Mouse (Mus musculus): ENCODE measurements around the gene Zfp109. TPM values are rescaled to one million over a fixed set of nuclear protein-coding genes. Genes with fewer than 3 reads are reported as not detected.
"Not testable (repeated sequence)": the region's sequence is repeated elsewhere in the genome, so short reads cannot be mapped to it uniquely, and the experiment has no call there.

Zfp109 gene
- 1 to 10 TPM; 1.4 to 2.3 (median 1.8) TPM for polyA plus RNA-seq (2017; shearing (Covaris generic))

DNA sequence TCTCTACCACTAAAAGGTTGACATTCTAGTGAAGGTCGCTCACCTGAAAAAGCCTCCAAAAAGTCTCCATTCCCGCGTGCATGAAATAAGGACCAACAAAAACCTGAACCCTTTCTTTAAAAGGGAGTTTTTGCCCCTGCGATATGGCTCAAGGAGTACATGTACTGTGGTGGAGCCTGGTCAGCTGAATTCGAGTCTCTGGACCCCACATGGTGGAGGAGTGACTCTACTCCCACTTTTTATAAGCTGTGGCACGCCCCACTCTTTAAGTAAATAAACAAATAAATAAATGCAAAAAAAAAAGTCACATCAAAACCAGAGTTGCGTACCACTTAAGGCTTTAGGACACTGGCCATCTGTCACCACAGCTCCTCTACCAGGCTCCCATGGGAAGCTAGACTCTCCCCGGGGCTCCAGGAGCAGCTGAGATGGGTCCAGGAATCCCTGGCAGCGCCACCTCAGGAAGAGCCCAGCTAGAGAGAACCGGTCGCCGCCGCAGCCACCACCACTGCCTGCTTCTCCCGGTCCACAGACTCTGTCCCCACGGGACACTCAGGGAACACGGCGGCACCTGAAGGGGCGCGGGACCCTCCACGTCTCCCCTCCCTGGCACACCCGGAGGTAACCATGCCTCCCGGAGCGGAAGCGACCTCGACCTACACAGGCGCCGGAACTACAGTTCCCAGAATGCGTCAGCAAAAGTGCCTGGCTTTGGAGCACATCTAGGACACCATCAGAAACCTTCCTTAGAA, at the start of gene Zfp109:
Gene Zfp109, minus strand, starts transcription at position 521 of the 752 bp plus-strand sequence.
- peak; percentile 87 for ATAC-seq

DNA sequence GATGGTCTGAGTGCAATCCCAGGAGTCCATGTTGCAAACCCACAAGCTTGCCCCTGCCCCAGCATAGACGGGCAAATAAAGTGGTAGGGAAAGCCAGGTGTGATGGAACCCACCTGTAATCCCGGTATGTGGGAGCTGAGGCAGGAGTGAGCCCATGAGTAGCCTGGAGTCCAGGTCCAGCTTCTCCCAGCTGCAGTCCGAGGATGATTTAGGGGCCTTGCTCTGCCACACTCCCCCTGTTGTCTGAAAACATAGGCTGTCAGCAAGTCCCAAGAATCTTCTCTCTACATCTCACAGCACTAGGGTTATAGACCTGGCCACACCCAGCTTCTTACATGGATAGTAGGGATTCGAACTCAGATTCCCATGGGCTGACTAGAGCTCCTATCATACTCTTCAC, 49.6 kb upstream of the Zfp109 start:
- ATAC-seq: no peak

DNA sequence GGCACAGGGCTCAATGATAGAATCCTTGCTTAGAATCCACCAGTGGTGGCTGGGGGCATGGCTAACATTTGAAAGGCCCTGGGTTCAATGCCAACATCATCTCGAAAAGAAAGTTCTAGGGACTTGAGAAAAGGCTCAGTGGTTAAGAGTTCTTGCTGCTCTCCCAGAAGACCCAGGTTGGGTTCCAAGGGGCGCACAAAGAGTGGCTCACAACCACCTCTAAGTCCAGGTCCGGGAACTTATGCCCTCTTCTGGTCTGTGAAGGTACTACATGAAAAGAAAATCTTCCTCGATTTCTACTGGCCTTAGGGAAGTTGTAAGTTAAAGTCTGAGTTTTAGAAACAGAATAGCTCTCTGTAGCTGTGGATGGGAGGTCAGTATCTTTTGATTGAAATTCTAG, 48.7 kb upstream of the Zfp109 start:
- no peak for ATAC-seq

DNA sequence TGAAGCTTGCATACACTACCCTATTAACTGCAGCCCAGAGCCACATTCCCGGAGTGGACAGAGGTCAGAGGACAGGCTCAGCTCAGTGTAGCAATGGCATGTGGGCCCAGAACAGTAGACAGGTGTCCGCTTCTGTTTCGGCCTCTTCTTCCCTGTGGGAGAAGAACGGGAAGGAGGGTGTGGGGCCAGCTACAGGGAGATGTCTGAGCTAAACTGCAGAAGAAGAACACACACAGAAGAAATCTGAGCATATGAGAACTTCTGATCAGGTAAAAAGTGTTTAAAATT, 43.4 kb upstream of the Zfp109 start:
- ATAC-seq: no peak

DNA sequence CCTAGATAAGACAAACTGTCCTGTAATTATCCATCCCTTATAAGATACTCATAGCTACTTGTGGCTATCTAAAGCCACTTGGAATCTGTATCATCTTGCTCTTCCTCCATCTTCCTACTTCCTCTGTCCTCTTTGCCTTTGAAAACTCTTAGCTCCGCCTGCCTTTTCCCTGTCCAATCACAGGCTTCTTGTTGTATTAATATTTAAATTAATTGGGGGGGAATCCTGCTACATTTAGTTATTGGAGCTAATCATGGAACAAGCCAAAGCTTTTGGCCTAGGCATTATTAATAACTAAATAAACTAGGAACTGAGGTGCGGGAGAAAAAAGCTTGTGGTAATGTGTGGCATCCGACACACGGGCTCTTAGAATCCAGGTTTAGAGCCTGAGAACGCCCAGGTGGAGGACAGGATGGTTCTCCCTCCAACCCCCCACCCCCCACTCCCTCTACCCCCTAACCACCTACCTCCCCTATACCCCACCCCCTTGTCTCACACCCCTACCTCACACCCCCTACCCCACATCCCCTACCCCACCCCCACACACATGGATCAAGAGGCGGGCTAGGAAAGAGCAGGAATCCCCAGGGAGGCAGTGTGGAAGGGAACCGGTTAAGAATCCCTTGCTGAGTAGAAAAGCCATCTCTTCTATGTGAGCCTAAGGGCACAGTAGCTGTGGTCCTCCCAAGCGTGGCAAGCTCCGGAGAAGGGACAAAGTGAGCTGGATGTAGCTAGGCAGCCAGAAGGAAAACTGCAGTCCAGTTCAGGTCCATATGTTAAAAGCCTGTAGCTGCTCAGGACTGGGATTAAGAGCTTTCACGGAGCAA, 42.9 kb upstream of the Zfp109 start:
- no peak for ATAC-seq

DNA sequence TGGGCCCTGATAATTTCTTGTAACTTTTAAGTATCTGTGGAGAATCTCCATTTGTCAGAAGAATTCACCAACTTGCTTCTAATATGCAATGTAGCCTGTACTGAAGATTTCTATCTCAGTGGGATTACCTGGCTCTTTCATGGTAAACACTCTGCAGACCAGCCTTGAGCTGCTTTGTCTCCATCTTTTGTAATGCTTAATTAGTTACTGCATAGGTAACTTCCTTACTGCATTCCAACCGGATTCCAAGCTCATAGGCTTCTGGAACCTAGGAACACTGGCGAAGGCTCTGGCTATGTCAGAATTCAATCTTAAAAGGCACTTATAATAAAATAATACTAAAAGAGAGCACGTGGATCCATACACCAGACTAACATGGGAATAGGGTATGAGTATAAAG, 41.4 kb upstream of the Zfp109 start:
- not testable (repeated sequence) for ATAC-seq

DNA sequence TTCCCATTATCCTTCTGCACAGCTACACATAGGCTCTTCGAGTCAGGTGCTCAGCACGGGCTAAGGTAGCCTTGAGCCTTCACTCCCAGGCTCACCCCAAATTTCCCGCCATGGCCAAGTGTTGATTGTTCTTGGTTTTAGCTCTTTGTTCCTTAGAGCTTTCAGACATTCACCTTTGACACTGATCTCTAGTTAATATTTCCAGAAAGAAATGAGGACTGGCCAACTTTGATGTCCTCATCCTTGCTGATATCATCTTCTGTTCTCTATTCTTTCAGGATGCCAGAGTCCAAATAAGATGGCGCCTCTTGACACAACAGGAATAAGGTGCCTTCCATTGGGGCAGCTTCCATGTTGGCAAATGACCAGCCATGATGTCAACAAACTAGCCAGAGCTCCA, 37.1 kb upstream of the Zfp109 start:
- no peak for ATAC-seq

DNA sequence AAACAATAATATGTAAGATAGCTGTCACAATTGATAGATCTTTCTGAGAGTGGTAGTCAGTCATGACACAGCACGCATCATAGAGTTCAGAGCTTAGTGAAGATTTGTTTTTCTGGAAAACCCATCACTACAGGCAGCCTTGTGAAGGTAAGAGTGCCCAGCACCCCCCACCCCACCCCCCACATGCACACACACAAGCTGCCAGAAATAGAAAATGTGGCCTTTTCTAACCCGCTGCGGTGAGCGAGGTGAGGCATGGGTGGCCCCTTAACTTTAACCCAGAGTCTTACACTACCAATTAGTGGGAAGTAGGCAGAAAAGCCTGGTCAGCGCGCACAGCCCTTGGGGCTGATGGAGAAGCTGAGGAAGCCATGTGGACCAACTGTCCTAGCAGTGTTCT, 33.8 kb upstream of the Zfp109 start:
- ATAC-seq: no peak

DNA sequence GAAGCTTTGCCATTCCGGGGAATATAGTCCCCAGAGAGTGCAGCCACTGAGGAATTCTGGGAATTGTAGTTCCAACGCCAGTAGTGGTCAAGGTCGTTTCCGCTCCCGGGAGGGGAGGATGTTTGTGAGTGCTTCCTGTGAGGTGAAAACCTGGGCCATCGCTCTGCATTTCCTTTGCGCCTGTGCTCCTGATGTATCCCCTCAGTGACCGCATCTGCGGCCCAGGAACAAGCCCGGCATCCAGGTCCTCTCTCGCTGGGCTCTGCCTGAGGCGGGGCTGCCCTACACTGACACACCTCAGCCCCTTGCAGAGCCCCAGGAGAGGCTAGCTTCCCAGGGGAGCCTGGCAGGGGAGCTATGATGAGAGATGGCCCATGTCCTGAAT, 32.9 kb upstream of the Zfp109 start, which contains the start of gene Zfp93:
Gene Zfp93, plus strand, starts transcription at position 133 of the 385 bp plus-strand sequence.
- peak; percentile 95 for ATAC-seq

DNA sequence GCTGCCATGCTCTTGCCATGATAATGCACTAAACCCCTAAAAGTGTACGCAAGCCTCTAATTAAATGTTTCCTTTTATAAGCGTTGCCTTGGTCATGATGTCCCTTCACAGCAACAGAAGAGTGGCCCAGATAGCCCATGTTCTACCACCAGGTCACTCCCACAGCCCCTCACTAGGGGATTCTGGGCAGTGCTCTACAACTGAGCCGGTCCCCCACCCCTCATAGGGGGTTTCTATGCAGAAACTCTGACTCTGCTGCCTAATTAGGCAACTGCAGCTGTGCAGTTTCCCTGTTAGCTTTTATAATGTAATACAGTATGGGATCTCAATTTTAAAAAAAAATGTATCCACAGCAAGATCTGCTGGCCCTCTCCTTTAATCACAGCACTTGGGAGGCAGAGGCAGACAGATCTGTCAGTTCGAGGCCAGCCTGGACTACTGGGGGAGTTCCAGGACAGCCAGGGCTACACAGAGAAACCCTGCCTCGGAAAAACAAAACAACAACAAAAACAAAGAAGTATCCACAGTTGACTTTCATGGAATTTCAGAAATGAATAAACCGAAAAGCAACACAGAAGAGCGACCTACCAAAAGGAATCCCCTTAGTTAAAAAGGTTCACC, 32.4 kb upstream of the Zfp109 start:
- no peak for ATAC-seq

DNA sequence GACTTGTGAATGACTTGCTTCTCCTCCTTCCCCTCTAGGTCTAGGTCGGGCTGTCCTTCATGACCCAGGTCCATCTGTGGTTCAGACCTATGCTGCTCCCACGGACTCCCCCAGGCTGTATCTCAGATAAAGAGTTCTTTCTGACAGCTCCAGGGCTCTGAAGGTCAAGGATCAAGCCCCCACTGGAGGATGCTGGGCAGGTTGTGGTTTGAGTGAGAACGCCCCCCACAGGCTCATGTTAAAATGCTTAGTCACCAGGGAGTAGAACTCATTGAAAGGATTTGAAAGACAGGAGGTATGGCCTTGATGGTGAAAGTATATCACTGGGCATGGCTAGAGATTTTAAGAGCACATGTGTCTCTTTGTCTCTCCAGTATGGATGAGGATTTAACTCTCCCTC, 31.9 kb upstream of the Zfp109 start:
- no peak for ATAC-seq

DNA sequence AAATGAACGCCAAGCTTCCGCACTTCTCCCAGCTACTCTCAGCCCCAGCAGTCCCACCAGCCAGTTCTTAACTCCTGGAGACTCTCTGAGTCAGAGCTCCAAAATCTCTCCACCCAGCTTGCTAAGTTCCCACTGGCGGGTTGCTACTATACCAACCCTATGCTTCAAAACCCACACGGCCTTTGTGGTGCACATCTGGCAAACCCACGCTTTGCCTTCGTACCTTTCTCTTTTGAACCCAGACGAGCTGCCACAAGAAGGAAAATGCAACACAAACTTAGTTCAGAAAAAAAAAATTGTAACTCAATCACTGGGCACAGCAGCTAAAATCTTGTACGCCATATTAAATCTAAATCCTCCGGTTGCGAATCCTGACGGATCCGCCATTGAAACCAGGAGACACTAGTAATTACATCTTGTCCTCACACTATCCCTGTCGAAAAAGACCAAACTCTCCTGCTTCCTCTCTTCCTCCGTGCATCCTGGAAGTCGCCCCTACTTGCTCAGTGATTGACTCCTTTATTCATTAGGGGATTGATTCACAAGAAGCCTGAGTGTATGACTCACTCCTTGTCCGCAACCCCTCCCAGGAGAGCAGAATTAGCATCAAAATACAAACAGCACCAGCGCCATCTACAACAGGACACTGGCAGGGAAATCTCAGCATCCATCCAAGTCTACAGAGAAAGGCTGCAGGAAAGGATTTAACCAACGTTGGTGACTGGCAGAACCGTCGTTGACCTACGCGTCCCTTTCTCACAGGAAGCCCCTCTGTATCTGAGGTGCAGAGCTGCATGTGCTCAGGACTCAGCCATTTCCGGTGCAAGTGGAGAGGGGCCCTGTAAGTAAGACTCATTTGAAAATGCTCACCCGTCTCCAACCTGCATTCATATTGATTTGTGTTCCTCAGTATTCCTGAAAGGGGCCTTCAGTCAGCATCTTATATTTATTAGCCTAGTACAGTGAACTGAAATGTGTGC, 31.1 kb upstream of the Zfp109 start:
- ATAC-seq: no peak

DNA sequence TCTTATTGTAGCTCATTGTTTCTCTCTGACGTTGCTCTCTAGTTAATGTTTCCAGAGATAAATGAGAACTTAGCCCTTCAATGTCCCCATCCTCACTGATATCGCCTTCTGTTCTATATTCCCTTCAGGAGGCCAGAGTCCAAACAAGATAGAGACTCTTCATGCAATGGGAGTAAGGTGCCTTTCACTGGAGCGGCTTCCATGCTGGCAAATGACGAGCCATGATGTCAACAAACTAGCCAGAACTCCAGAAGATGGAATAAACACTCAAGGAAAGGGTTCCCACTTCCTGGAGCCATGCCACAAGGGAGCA, 22.6 kb upstream of the Zfp109 start:
- ATAC-seq: no peak

DNA sequence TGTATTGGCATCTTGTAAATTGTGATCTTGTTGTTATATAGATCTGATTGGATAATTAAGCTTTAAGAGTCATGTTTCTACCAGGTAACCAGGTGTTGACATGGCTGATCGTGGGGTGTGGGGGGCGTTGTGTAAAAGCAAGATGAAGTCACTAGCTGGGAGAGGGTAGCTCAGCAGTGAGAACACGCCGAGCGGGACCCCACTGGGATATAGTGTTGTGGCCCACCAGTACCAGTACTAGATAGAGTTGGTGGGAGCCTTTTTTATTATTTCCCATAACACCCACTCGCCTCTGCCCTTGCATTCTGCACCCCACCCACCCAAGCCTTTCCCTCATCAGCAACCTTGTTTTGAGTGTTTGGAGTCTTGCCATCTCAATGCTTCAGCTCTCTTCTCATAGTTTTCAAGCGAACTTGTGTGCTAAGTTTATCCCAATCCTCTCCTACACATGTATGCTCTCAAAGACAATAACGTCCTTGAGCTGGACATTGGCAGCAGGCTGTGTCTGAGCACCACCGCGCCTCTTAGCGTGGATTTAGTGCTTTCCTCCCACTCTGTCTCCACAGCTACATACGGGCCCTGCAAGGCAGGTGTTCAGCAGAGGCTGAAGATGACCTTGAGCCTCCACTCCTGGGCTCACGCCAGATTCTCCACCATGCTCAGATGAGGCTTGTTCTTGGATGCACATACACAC, 22.1 kb upstream of the Zfp109 start:
- ATAC-seq: no peak

DNA sequence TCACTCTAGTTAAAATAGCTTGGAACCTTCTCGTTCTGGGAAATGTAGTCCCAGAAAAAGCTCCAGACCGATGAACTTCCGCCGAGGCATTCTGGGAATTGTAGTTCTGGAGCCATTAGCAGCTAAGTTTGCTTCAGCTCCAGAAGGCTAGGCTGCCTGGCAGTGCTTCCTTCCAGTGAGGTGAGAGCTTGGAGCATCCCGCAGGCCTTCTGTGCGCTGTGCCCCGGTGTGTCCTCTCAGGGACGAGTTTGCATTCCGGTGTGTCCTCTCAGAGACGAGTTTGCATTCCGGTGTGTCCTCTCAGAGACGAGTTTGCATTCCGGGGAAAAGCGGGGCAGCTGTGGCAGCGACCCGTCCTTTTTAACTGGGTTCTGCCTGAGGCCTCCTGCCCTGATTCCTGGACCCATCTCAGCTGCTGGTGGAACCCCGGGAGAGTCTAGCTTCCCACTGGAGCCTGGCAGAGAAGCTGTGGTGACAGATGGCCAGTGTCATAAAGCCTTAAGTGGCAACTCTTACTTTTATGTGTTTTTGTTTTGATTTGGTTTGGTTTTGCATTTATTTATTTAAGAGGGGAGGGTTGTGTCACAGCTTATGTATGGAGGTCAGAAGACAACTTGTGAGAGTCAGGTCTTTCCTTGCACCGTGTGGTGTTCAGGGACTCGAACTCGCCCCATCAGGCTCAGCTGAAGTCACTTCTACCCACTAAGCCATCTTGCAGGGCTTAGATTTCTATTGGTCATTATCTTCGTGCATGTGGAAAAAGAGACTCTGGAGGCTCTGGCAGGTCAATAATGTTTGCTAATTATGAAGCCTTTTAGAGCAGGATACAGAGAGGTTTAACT, 17.5 kb upstream of the Zfp109 start, which contains the start of gene Zfp108:
Gene Zfp108, plus strand, starts transcription at position 162 of the 842 bp plus-strand sequence.
- peak; percentile 75 for ATAC-seq

DNA sequence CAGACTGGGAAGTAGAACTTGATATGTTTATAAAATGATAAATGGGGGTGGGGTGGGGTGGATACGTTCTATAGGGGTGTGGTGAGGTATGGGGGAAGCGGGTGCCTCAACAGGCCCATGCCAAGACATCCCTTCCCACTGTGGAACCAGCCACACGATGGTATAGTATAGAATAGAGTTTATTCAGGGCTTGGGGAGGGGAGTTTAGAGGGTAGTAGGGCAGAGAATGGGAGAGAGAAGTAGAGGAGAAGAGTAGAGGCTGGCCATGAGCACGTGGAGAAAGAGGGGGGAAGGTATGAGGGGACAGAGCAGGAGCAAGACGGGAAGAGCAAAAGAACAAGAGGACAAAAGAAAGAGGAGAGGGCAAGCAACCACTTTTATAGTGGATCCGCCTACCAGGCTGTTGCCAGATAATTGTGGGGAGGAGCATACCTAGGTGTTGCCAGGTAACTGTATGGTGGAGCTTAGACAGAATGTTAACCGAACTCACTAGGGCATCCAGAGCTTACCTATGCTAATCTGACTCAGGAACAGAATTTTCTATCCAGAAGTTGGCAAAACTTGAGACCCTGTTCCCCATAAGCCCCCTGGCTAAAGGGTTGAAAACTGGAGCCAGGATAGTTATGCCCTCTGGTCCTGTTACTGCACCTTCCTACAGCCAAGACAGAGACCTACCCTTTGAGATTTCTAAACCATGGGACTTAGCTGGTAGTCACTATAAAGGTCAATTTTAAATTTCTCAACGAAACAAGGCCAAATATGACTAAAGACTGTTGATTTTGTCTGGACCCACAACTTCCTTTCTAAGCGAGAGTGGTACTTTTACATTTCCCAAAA, 16.6 kb upstream of the Zfp109 start:
- no peak for ATAC-seq

DNA sequence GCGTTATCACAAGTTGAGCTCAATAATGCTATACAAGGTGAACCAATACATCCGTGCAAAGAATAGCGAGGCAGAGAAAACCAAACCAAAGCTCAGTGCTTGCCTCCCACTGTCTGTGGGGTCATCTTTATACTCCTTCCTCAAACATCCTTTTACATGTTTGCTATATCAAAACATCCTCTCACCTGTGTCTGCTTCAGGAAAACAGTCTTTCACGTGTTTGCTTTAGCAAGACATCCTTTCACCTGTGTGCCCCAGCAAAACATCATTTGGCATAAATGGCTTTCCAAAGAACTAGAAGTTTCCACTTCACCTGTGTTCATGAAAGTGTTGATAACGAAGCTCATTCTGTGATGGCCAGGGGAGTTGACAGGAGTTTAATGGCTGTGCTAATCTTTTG, 26.0 kb downstream of the Zfp109 start, which contains the start of gene Zfp111:
Gene Zfp111, minus strand, starts transcription at position 101 of the 400 bp plus-strand sequence.
- ATAC-seq: no peak

DNA sequence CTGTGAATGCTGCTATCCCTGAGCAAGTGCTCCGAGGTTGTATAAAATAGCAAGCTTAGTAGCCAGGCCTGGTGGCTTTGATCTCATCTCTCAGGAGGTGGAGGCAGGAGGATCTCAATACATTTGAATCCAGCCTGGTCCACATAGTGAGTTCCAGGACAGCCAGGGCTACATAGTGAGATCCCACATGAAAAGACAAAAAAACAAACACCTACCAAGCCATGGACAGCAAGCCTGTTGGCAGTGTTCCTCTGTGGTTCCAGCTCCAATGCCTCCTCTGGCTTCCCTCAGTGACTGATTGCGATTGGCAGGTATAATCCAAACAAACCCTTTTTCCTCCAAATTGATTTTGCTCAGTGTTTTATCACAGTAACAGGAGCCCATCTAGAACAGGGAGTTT, 27.1 kb downstream of the Zfp109 start:
- ATAC-seq: no peak

DNA sequence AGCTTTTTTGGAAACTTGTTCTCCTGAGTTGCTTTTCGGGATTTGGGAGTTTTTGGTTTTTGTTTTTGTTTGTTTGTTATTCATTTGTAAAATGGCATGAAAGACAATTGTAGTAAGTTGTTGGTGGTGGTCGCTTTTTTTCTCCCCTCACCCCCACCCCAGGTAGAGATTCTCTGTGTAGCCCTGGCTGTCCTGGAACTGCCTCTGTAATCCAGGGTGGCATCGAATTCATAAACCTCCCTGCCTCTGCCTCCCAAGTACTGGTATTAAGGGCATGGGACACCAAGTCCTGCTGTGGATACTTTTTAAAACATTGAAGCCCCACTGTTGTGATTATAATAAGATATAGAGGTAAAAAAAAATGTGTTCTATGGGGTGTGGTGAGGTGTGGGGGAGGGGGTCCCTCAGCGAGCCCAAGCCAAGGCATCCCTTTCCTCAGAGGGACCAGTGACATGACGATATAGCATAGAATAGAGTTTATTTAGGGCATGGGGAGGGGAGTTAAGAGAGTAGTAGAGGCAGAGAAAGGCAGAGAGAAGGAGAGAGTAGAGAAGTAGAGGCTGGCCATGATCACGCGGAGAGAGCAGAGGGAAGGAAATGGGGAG, 29.0 kb downstream of the Zfp109 start:
- ATAC-seq: no peak
